Mouse (Mus musculus) myocyte (in vitro differentiated cells): ENCODE measurements around the gene Dlx3.
A peak's percentile ranks its signal among the peaks of the same experiment; 100 is the strongest.

ENCODE experiments used
- CEBPB ChIP-seq: IDR thresholded peaks from 2 replicates; pipeline ENCODE4 v1.6.1; 2011; ENCODE audit warnings: mild to moderate bottlenecking, moderate library complexity; ENCODE audit not compliant: poor library complexity, insufficient read depth, severe bottlenecking
- E2F4 ChIP-seq: IDR thresholded peaks from one replicate; pipeline ENCODE4 v1.6.1; 2011; ENCODE audit warnings: mild to moderate bottlenecking, control low read depth, moderate library complexity; ENCODE audit not compliant: insufficient read depth
- MAX ChIP-seq: IDR thresholded peaks from one replicate; pipeline ENCODE4 v1.6.1; 2011; ENCODE audit warnings: low read depth, mild to moderate bottlenecking, control low read depth
- MYOD1 ChIP-seq, 3 experiments: IDR thresholded peaks; one replicate each; pipeline ENCODE4 v1.6.1; 2011; ENCODE audit warnings: control low read depth in 2 of 3, low read depth in 2 of 3, mild to moderate bottlenecking in 2 of 3, moderate library complexity in 1 of 3; ENCODE audit not compliant: insufficient read length in 2 of 3, control insufficient read depth in 1 of 3
- MYOG ChIP-seq, 3 experiments: IDR thresholded peaks; one replicate each; pipeline ENCODE4 v1.6.1; 2011; ENCODE audit warnings: control low read depth in 2 of 3, low read depth in 2 of 3, mild to moderate bottlenecking in 2 of 3; ENCODE audit not compliant: insufficient read length in 2 of 3, control insufficient read depth in 1 of 3, insufficient read depth in 1 of 3
- POLR2A ChIP-seq: IDR thresholded peaks from one replicate; pipeline ENCODE4 v1.6.1; 2011; ENCODE audit warnings: low read depth, mild to moderate bottlenecking, control low read depth, moderate library complexity; ENCODE audit not compliant: insufficient read length
- POLR2AphosphoS2 ChIP-seq: IDR thresholded peaks from one replicate; pipeline ENCODE4 v1.6.1; 2011; ENCODE audit warnings: low read depth, control low read depth; ENCODE audit not compliant: insufficient read length
- SRF ChIP-seq: IDR thresholded peaks from one replicate; pipeline ENCODE4 v1.6.1; 2011; ENCODE audit warnings: low read depth; ENCODE audit not compliant: control insufficient read depth, insufficient read length
- TCF12 ChIP-seq: IDR thresholded peaks from one replicate; pipeline ENCODE4 v1.6.1; 2011; ENCODE audit warnings: mild to moderate bottlenecking, control low read depth; ENCODE audit not compliant: poor library complexity, insufficient read depth, severe bottlenecking
- USF1 ChIP-seq: IDR thresholded peaks from one replicate; pipeline ENCODE4 v1.6.1; 2011; ENCODE audit warnings: low read depth, mild to moderate bottlenecking, control low read depth, moderate library complexity

DNA sequence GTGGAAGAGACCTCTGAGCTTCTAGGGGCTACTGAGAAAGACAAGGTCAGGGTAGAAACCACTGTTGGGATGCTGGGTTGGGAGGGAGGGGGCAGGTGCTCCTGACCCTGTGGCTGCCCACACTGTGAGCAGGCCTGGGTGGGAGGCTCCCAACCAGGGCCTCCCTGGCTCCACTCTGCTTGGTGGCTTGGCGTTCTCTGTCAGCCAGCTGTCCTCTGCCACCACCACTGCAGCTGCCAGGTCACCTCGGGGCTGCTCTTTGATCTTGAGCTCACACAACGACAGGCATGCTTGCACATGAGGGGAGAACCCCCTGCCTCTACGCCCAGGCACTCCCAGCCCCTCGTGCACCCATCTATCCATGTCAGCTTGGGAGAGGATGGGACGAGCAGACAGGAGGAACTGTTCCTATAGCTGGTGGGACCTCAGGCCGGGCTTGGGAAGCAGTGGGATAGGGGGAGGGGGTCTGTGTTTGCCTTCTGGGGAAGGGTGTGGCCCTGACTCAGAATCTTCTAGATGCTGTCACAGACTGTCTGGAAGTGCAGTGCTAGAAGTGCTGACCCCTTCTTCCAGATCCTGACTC lies 5.5 kb downstream of the Dlx3 start:
- peak; percentile 30 for TF ChIP-seq POLR2AphosphoS2
- TF ChIP-seq USF1, result no peak
- TF ChIP-seq POLR2A, result no peak
- TF ChIP-seq MYOG (IDR thresholded peaks at IDR 0.05; ENCODE audit: control insufficient read depth in 1 of 3, insufficient read depth in 1 of 3, insufficient read length in 2 of 3, low read depth in 2 of 3), result peak; percentile 93 to 99 (median 99)
- TF ChIP-seq MAX, result no peak
- no peak for TF ChIP-seq CEBPB
- TF ChIP-seq MYOD1 (IDR thresholded peaks at IDR 0.05; ENCODE audit: control insufficient read depth in 1 of 3, insufficient read length in 2 of 3, low read depth in 2 of 3), result peak; percentile 54 to 99 (median 96)
- TF ChIP-seq E2F4, result no peak
- TF ChIP-seq SRF, result no peak
- TF ChIP-seq TCF12, result peak; percentile 79
